Mouse (Mus musculus) heart, embryonic 14.5 days (tissue): Measurements from ENCODE around the gene Insl5. TPM values are rescaled to one million over a fixed set of nuclear protein-coding genes. Genes with fewer than 3 reads are reported as not detected.

Experiments
- ATAC-seq: fragments of 200-750 bp; cut with Nextera tagmentation; 2 replicates; pipeline ENCODE4 v1.8.0; 2017; ENCODE audit warnings: low read depth, moderate TSS enrichment; ENCODE audit not compliant: insufficient number of reproducible peaks, insufficient read depth, low FRiP score
- H3K27ac ChIP-seq, 2 experiments: fragments of 200-500 bp in 1 of 2; fragments of 300-500 bp in 1 of 2; sonication (generic) in 1 of 2; replicated peaks in 1 of 2; 2 replicates each; pipeline ENCODE4 v1.5.1; 2012 to 2014; ENCODE audit warnings: low read depth in 2 of 2, low read length in 2 of 2, control low read depth in 1 of 2, mild to moderate bottlenecking in 1 of 2, mixed read lengths in 1 of 2; ENCODE audit not compliant: control insufficient read depth in 1 of 2, insufficient read depth in 1 of 2
- H3K27me3 ChIP-seq: fragments of 300-500 bp; sonication (generic); 2 replicates; pipeline ENCODE4 v1.6.1; 2014; ENCODE audit warnings: mild to moderate bottlenecking, low read length, control low read depth; ENCODE audit not compliant: control insufficient read depth, insufficient read depth
- H3K36me3 ChIP-seq: fragments of 300-500 bp; sonication (generic); 2 replicates; pipeline ENCODE4 v1.6.1; 2014; ENCODE audit warnings: mild to moderate bottlenecking, control low read depth, low read length, mixed read lengths; ENCODE audit not compliant: control insufficient read depth, insufficient read depth
- H3K4me1 ChIP-seq, 2 experiments: fragments of 200-500 bp in 1 of 2; fragments of 300-500 bp in 1 of 2; sonication (generic) in 1 of 2; 2 replicates each; pipeline ENCODE4 v1.6.1; 2012 to 2014; ENCODE audit warnings: low read length in 2 of 2, control low read depth in 1 of 2, mixed read lengths in 1 of 2; ENCODE audit not compliant: control insufficient read depth in 2 of 2, insufficient read depth in 2 of 2
- H3K4me2 ChIP-seq: fragments of 300-500 bp; sonication (generic); 2 replicates; pipeline ENCODE4 v1.6.1; 2014; ENCODE audit warnings: mild to moderate bottlenecking, low read length
- H3K4me3 ChIP-seq, 2 experiments: fragments of 200-500 bp in 1 of 2; fragments of 300-500 bp in 1 of 2; sonication (generic) in 1 of 2; 2 replicates each; pipeline ENCODE4 v1.5.1; 2012 to 2014; ENCODE audit warnings: low read length in 2 of 2, mild to moderate bottlenecking in 2 of 2, control low read depth in 1 of 2, low read depth in 1 of 2, moderate library complexity in 1 of 2; ENCODE audit not compliant: control insufficient read depth in 1 of 2, insufficient read depth in 1 of 2
- H3K9ac ChIP-seq: fragments of 300-500 bp; sonication (generic); 2 replicates; pipeline ENCODE4 v1.6.1; 2014; ENCODE audit warnings: mild to moderate bottlenecking, low read length
- H3K9me3 ChIP-seq: fragments of 300-500 bp; sonication (generic); 2 replicates; pipeline ENCODE4 v1.6.1; 2016; ENCODE audit warnings: low read length, control low read depth; ENCODE audit not compliant: control insufficient read depth
- whole genome bisulfite sequencing: fragments of 180-500 bp; shearing (Covaris S2); extraction: QIAGEN DNeasy Blood & Tissue Kit; methylation state at CpG from one replicate; pipeline ENCODE4 v1.1.7; 2014; 5-methylcytosine and 5-hydroxymethylcytosine counted together
- polyA plus RNA-seq: library from polyadenylated mRNA; unstranded; fragments of >200 nt; fragmentation: Nextera tagmentation; extraction: Ambion mirVana; gene quantifications from 2 replicates; pipeline ENCODE4 v1.2.1, GENCODE M21; 2014

The Insl5 gene
- polyA plus RNA-seq, 1 experiment from 2014 or later, result not detected

DNA sequence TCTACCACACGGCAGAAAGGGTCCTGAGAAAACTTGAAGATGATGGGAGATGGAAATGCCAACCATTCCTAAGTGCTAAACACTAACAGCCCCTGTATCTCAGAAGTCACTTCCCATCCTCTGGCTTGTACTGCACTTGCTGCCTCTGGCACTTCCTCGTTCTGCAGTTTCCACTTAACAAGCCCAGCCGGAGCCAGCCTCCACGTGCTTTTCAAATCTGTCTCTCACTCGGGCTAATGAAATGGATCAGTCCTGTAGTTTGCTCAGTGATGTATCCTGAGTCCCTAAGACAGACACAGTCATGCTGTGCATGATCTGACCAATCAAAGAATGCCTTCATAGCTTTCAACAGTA is 13.2 kb upstream of the Insl5 start:
- no peak overlapping the region for H3K4me2 ChIP-seq
- 42% methylated on average over 5 of the region's 5 CpGs for WGBS
- H3K4me3 ChIP-seq, result no peak overlapping the region
- H3K27me3 ChIP-seq, result no peaks in the 10 kb centered on the region
- H3K4me1 ChIP-seq, result no peaks in the 10 kb centered on the region
- no peak overlapping the region for H3K9ac ChIP-seq
- no peak overlapping the region for H3K27ac ChIP-seq
- ATAC-seq, result no peak
- no peaks in the 10 kb centered on the region for H3K9me3 ChIP-seq
- no peaks in the 10 kb centered on the region for H3K36me3 ChIP-seq

DNA sequence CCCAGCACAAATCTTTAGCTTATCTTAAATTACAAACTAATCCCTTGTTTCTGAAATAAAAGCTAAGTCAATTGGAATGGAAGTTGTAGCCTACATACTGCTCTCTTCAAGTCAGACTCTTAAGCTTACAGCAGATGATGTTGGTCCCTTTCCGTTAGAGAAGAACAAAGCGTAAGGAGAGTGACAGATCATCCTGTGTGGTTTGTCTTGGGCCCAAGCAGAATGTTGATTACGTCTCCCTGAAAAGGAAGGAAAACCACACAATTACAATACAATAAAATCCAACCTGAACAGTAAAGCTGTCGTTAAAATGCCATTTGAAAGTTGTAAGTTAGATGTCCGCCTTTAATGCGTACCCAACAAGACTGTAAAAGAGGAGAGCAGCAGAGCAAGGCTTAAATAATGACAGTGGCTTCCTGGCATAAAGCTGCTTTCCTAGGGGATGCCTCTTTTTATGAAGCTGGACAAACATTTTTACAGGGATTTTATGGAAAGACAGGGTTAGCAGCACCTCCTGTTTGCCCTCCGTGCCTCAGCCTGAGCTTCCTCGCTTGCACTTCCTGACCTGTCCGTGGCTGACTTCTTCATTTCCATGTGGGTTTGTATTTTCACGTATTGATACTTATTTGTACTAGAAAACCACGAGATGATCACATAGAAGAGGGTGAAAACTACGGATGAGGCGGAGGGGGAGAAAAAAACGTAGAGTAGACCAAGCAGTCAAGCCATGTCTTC is 12.6 kb upstream of the Insl5 start:
- Histone ChIP-seq H3K4me3 (no peak overlapping the region), H3K27ac (no peak overlapping the region), H3K9me3 (no peaks in the 10 kb centered on the region), H3K36me3 (no peaks in the 10 kb centered on the region), H3K4me1 (no peaks in the 10 kb centered on the region), H3K9ac (no peak overlapping the region), H3K27me3 (no peaks in the 10 kb centered on the region), H3K4me2 (no peak overlapping the region)
- 80% methylated on average over 14 of the region's 14 CpGs for WGBS
- no peak for ATAC-seq

GRCm38 (mm10) chr4:103028177-103029088 is 1.8 kb upstream of the Insl5 start:
- Histone ChIP-seq H3K4me1 (no peaks in the 10 kb centered on the region), H3K36me3 (no peaks in the 10 kb centered on the region), H3K27me3 (no peaks in the 10 kb centered on the region), H3K9me3 (no peaks in the 10 kb centered on the region), H3K4me3 (no peak overlapping the region), H3K4me2 (0 out of 2 replicates have a peak overlapping the region, but pooled peaks have one; percentile 5), H3K9ac (no peak overlapping the region), H3K27ac (no peak overlapping the region)
- 47% methylated on average over 13 of the region's 13 CpGs for WGBS
- no peak for ATAC-seq

DNA sequence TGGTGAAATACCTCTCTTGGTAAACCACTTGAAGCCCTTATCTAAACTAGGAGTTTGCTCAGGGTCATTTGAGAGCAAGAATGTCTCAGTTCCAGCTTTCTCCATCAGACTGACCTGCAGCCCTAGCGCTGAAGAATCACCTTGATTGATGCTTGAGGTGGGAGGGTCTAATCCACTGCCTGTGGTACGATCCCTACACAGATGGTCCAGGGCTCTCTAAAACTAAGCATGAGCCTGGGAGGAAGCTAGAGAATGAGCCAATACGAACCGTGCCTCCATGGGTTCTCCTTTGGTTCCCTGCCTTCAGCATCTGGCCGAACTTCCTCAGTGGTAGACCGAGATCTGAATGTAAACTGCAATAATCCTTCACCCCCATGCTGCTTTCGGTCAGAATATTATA is 1.1 kb upstream of the Insl5 start:
- H3K4me2 ChIP-seq, result no peak overlapping the region
- no peaks in the 10 kb centered on the region for H3K9me3 ChIP-seq
- no peak for ATAC-seq

GRCm38 (mm10) chr4:103013490-103013889 is 13.2 kb downstream of the Insl5 start:
- Histone ChIP-seq H3K4me2 (peak overlapping the region; percentile 39; the same call in 1 of the 2 replicates), H3K36me3 (no peaks in the 10 kb centered on the region), H3K9me3 (no peaks in the 10 kb centered on the region), H3K27ac (no peak overlapping the region), H3K4me1 (0 out of 4 replicates have a peak, but pooled peaks cover 0 to 4% of the 10 kb centered on the region in 2 experiments), H3K4me3 (no peak overlapping the region), H3K27me3 (no peaks in the 10 kb centered on the region), H3K9ac (no peak overlapping the region)
- WGBS, result 10% methylated on average over 4 of the region's 4 CpGs
- ATAC-seq, result no peak

More for the DNA sequence above, 1.1 kb upstream of the Insl5 start:
- WGBS, result 72% methylated on average over 7 of the region's 7 CpGs
- H3K27me3 ChIP-seq, result no peaks in the 10 kb centered on the region
- no peak overlapping the region for H3K27ac ChIP-seq
- no peaks in the 10 kb centered on the region for H3K36me3 ChIP-seq
- no peak overlapping the region for H3K4me3 ChIP-seq
- H3K9ac ChIP-seq, result no peak overlapping the region
- H3K4me1 ChIP-seq, result no peaks in the 10 kb centered on the region

GRCm38 (mm10) chr4:103011823-103012222 is 14.8 kb downstream of the Insl5 start:
- 35% methylated on average over 7 of the region's 7 CpGs for WGBS

GRCm38 (mm10) chr4:103010734-103011133 is 15.9 kb downstream of the Insl5 start:
- H3K9me3 ChIP-seq, result no peaks in the 10 kb centered on the region
- ATAC-seq, result no peak
- 84% methylated on average over 4 of the region's 4 CpGs for WGBS
- no peak overlapping the region for H3K27ac ChIP-seq
- no peaks in the 10 kb centered on the region for H3K27me3 ChIP-seq
- H3K9ac ChIP-seq, result no peak overlapping the region
- H3K36me3 ChIP-seq, result no peaks in the 10 kb centered on the region
- no peak overlapping the region for H3K4me3 ChIP-seq
- H3K4me2 ChIP-seq, result no peak overlapping the region
- H3K4me1 ChIP-seq, result peaks cover 0 to 4% of the 10 kb centered on the region in 2 experiments; a peak in 1 of 4 replicates

More at GRCm38 (mm10) chr4:103011823-103012222, 14.8 kb downstream of the Insl5 start:
- no peaks in the 10 kb centered on the region for H3K36me3 ChIP-seq
- no peaks in the 10 kb centered on the region for H3K9me3 ChIP-seq
- no peak overlapping the region for H3K4me2 ChIP-seq
- peaks cover 0 to 4% of the 10 kb centered on the region in 2 experiments; a peak in 1 of 4 replicates for H3K4me1 ChIP-seq
- H3K4me3 ChIP-seq, result no peak overlapping the region
- ATAC-seq, result no peak
- no peak overlapping the region for H3K9ac ChIP-seq
- H3K27ac ChIP-seq, result no peak overlapping the region
- no peaks in the 10 kb centered on the region for H3K27me3 ChIP-seq
